Mouse (Mus musculus) intestine, embryonic 15.5 days (tissue): ENCODE measurements around the gene Setd5. TPM values are rescaled to one million over a fixed set of nuclear protein-coding genes. Genes with fewer than 3 reads are reported as not detected.

ENCODE experiments used
- ATAC-seq: fragments of 200-750 bp; cut with Nextera tagmentation; 2 replicates; pipeline ENCODE4 v1.8.0; 2017; ENCODE audit warnings: moderate TSS enrichment, moderate library complexity
- H3K27ac ChIP-seq: fragments of 300-500 bp; sonication (generic); 2 replicates; pipeline ENCODE4 v1.5.1; 2015; ENCODE audit warnings: mild to moderate bottlenecking, inconsistent platforms
- H3K27me3 ChIP-seq: fragments of 300-500 bp; sonication (generic); replicated peaks from 2 replicates; pipeline ENCODE4 v1.6.1; 2015; ENCODE audit warnings: inconsistent platforms
- H3K36me3 ChIP-seq: fragments of 300-500 bp; sonication (generic); 2 replicates; pipeline ENCODE4 v1.6.1; 2015; ENCODE audit warnings: inconsistent platforms
- H3K4me1 ChIP-seq: fragments of 300-500 bp; sonication (generic); replicated peaks from 2 replicates; pipeline ENCODE4 v1.6.1; 2015; ENCODE audit warnings: inconsistent platforms
- H3K4me2 ChIP-seq: fragments of 300-500 bp; sonication (generic); replicated peaks from 2 replicates; pipeline ENCODE4 v1.6.1; 2015; ENCODE audit warnings: mild to moderate bottlenecking, inconsistent platforms
- H3K4me3 ChIP-seq: fragments of 300-500 bp; sonication (generic); replicated peaks from 2 replicates; pipeline ENCODE4 v1.5.1; 2015; ENCODE audit warnings: inconsistent platforms
- H3K9ac ChIP-seq: fragments of 300-500 bp; sonication (generic); 2 replicates; pipeline ENCODE4 v1.6.1; 2015; ENCODE audit warnings: inconsistent platforms
- H3K9me3 ChIP-seq: fragments of 300-500 bp; sonication (generic); 2 replicates; pipeline ENCODE4 v1.6.1; 2016; ENCODE audit warnings: inconsistent platforms
- WGBS: fragments of 180-500 bp; shearing (Covaris S2); methylation state at CpG from one replicate; pipeline ENCODE4 v1.1.7; 2015; 5-methylcytosine and 5-hydroxymethylcytosine counted together
- polyA plus RNA-seq: library from polyadenylated mRNA; unstranded; fragments of >200 nt; fragmentation: Nextera tagmentation; extraction: Ambion mirVana; gene quantifications from 2 replicates; pipeline ENCODE4 v1.2.1, GENCODE M21; 2015

Setd5 gene
- polyA plus RNA-seq, 1 experiment from 2014 or later = 70.0 TPM

- Histone ChIP-seq H3K9ac (no peak overlapping the region), H3K4me2 (no peak overlapping the region), H3K27ac (no peak overlapping the region), H3K4me1 (no peaks in the 10 kb centered on the region), H3K36me3 (no peaks in the 10 kb centered on the region), H3K4me3 (no peak overlapping the region), H3K27me3 (no peaks in the 10 kb centered on the region), H3K9me3 (no peaks in the 10 kb centered on the region)
- ATAC-seq = no peak
- WGBS = 28% methylated on average over 14 of the region's 14 CpGs
These were observed 101.4 kb downstream of the Setd5 start for GRCm38 (mm10) chr6:113178286-113179194.

DNA sequence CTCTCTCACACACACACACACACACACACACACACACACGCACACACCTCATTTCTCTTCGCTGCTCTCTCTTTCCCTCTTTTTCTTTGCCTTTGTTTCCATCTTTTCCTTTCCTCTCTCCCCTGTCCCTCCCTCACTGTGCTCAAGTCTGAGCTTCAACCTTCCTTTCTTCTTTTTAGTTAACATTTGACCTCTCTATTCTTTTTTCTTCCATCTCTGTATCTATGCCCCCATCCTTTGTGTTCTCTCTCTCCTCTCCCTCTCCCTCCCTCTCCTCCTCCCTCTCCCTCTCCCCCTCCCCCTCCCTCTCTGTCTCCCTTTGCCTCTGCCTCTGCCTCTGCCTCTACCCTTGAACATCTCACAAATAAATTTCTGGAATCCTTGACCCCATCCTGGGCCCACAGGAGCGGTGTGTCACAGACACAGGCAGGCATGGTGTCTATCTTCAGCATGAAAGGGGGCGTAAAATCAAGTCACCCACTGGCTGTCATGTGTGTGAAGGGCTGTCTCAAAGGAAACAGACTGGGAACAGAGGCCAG is 102.1 kb downstream of the Setd5 start:
- no peak overlapping the region for H3K4me3 ChIP-seq
- no peaks in the 10 kb centered on the region for H3K36me3 ChIP-seq
- no peak overlapping the region for H3K27ac ChIP-seq
- no peaks in the 10 kb centered on the region for H3K27me3 ChIP-seq
- no peak overlapping the region for H3K4me2 ChIP-seq
- H3K4me1 ChIP-seq = no peaks in the 10 kb centered on the region
- no peak for ATAC-seq
- H3K9me3 ChIP-seq = no peaks in the 10 kb centered on the region
- no peak overlapping the region for H3K9ac ChIP-seq
- WGBS = 52% methylated on average over 4 of the region's 4 CpGs

- Histone ChIP-seq H3K9ac (no peak overlapping the region), H3K4me1 (no peaks in the 10 kb centered on the region), H3K36me3 (no peaks in the 10 kb centered on the region), H3K27ac (no peak overlapping the region), H3K4me3 (no peak overlapping the region), H3K27me3 (no peaks in the 10 kb centered on the region), H3K4me2 (no peak overlapping the region), H3K9me3 (no peaks in the 10 kb centered on the region)
- WGBS = 63% methylated on average over 9 of the region's 9 CpGs
- ATAC-seq = no peak
These were observed 107.0 kb downstream of the Setd5 start for GRCm38 (mm10) chr6:113184163-113184562.

DNA sequence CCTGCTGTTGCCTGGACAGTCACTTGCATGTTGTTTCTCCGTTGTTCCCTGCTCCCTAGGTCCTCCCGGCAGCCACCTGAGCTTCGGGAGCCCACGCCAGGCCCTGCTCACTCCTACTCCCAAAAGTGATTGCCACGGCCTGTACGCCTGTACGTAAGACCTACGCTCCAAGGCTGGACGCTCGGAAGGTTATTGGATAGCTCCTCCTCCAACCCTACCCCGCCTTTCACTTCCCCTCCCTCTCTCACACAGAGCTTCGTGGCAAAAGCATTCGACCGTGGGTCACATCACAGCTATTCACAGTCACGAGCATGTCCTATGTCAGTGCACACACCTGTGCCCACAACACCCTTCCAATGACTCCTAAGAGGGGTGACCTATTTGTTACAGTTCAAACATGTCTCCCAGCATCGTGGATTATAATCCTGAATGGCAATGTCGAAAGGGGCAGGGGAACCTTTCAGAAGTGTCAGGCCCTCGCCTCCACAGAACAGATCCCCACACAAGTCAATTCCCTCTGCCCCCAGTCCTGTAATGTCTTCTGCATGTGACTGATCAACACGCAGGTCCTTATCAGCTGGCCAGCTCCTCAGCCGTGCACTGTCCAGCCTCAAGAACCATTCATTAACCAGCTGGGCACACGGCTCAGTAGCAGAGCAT is 107.8 kb downstream of the Setd5 start:
- ATAC-seq = no peak
- 77% methylated on average over 21 of the region's 21 CpGs for WGBS
- Histone ChIP-seq H3K27me3 (no peaks in the 10 kb centered on the region), H3K9ac (no peak overlapping the region), H3K27ac (no peak overlapping the region), H3K4me3 (no peak overlapping the region), H3K4me1 (no peaks in the 10 kb centered on the region), H3K36me3 (no peaks in the 10 kb centered on the region), H3K4me2 (no peak overlapping the region), H3K9me3 (no peaks in the 10 kb centered on the region)

DNA sequence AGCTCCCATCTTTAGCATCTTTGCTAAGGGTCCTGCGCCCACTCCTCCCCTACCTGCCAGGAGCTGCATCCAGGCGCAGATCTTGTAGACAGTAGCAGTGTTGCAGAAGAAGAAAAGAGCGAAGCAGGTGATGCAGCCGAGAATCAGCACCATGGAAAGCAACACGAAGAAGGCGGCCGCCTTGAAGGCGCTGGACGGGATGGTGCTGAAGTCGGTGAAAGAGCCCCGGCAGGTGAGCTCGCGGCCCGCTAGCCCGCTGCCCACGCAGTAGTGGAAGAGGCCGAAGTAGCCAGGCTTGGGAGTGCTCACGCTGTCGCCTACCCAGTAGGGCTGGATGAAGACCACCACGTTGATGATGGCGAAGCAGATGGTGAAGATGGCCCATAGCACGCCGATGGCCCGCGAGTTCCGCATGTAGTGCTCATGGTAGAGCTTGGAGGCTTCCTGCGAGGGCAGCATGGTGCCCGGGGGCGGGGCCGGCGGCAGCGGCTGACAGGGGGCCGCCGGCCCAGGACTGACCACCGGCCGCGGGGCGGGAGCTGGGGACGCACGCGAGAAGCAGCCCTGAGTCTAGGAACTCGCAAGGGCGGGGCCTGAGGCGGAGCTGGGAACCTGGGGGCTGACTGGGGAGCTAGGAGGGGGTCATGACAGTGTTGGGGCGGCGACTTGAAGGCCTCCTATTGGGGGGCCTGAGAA is 116.7 kb downstream of the Setd5 start:
- WGBS = 5% methylated on average over 45 of the region's 46 CpGs

GRCm38 (mm10) chr6:113194517-113194840 is 117.3 kb downstream of the Setd5 start:
- Histone ChIP-seq H3K27ac (no peak overlapping the region), H3K9me3 (no peaks in the 10 kb centered on the region), H3K36me3 (no peaks in the 10 kb centered on the region), H3K27me3 (peaks cover 33% of the 10 kb centered on the region), H3K4me2 (peak overlapping the region; percentile 83), H3K4me1 (peaks cover 13% of the 10 kb centered on the region; the same call in 1 of the 2 replicates), H3K4me3 (peak overlapping the region; percentile 48; the same call in 1 of the 2 replicates), H3K9ac (no peak overlapping the region)
- WGBS = 9% methylated on average over 5 of the region's 5 CpGs
- ATAC-seq = peak; percentile 12; the same call in 1 of the 2 replicates

More for the DNA sequence above, 116.7 kb downstream of the Setd5 start:
- Histone ChIP-seq H3K9me3 (no peaks in the 10 kb centered on the region), H3K4me3 (peak overlapping the region; percentile 7), H3K27me3 (peaks cover 33% of the 10 kb centered on the region), H3K36me3 (no peaks in the 10 kb centered on the region), H3K4me2 (peak overlapping the region; percentile 83), H3K4me1 (peaks cover 13% of the 10 kb centered on the region; the same call in 1 of the 2 replicates), H3K27ac (no peak overlapping the region), H3K9ac (no peak overlapping the region)
- ATAC-seq = peak; percentile 59

DNA sequence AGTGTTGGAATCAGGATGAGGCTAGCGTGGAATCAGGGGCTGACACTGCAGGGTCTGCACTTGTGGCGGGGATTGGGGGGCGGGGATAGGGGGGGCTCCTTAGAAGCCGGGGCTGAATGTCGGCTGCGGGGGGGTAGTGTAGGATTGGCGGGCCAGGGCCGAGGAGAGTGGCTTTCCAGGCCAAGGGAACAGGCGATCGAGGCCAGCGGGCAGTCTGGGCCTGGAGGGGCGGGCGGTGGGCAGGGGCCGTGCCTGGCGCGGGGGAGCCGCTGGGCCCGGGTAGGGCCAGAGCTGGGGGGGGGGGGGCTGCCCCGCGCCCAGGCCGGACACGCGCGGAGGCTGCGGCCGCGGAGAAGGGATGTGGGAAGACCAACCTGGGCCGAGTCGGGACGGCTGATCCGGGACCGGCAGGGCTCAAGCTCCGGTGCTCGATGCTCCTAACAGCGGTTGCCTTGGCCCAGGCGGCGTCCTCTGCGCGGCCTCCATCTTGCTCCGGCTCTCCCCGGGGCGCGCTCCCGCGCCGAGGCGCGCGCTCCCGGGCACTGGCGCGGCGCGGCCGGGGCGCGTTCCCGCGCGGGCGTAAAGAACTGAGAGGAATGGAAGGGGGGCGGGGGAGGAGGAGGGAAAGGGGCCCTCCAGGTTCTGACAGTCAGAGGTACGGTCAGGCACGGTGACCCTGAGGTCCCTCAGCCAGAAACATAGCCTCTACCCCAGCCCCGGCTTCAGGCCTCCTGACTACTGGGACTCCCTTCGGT is 117.9 kb downstream of the Setd5 start, which contains the start of gene Lhfpl4:
Lhfpl4 (minus strand) TSS at position 544 of the 755 bp plus-strand sequence.
- Histone ChIP-seq H3K27ac (no peak within 1 kb of the TSS), H3K27me3 (peaks cover 33% of the 10 kb centered on the region), H3K36me3 (no peaks in the 10 kb centered on the region), H3K4me3 (peak within 1 kb of the TSS; percentile 48), H3K4me2 (peak within 1 kb of the TSS; percentile 83), H3K9me3 (no peaks in the 10 kb centered on the region), H3K4me1 (peaks cover 13% of the 10 kb centered on the region; the same call in 1 of the 2 replicates), H3K9ac (peak within 1 kb of the TSS; percentile 17; the same call in 1 of the 2 replicates)
- ATAC-seq = peak; percentile 59; the same call in 1 of the 2 replicates
- WGBS = 2% methylated on average over 60 of the region's 66 CpGs

DNA sequence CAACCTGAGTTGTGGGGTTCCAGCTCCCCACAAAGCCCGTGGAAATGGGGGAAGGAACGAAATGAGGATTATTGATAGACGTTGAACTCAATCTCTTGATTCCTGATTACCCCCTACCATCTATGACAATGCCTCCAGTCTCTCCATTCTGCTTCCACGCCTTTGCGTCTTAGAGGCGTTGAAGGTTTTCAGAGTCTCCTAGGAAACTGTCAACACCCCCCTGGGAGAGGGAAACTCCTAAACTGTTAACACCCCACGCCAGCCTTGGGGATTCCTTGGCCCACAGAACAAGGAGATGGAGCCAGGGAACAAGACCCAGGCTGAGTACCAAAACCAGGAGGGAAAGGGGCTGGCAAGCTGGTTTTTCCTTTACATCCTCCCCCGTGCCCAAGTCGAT is 118.4 kb downstream of the Setd5 start:
- H3K9me3 ChIP-seq = no peaks in the 10 kb centered on the region
- H3K27ac ChIP-seq = no peak overlapping the region
- H3K4me3 ChIP-seq = peak overlapping the region; percentile 48
- H3K4me1 ChIP-seq = peaks cover 13% of the 10 kb centered on the region; the same call in 1 of the 2 replicates
- peak overlapping the region; percentile 83 for H3K4me2 ChIP-seq
- no peak for ATAC-seq
- WGBS = 17% methylated on average over 9 of the region's 9 CpGs
- peaks cover 33% of the 10 kb centered on the region for H3K27me3 ChIP-seq
- no peaks in the 10 kb centered on the region for H3K36me3 ChIP-seq
- H3K9ac ChIP-seq = no peak overlapping the region

Other genes with a start within 250 kb of the Setd5 start
- gene Srgap3, start 130.1 kb upstream of the Setd5 start, polyA plus RNA-seq = 2.6 and 3.5 TPM in 2 replicates
- gene Thumpd3, start 31.1 kb upstream of the Setd5 start, polyA plus RNA-seq = 58.1 and 62.9 TPM in 2 replicates
- 1.7 and 2.3 TPM in 2 replicates for gene Lhfpl4, start 118.0 kb downstream of the Setd5 start, polyA plus RNA-seq
- 31.9 and 32.2 TPM in 2 replicates for gene Mtmr14, start 160.5 kb downstream of the Setd5 start, polyA plus RNA-seq
- 0.14 TPM in 1 of 2 replicates, not detected in the other for gene Cpne9, start 204.9 kb downstream of the Setd5 start, polyA plus RNA-seq
- gene Brpf1, start 229.8 kb downstream of the Setd5 start, polyA plus RNA-seq = 13.6 and 15.3 TPM in 2 replicates
- gene Ogg1, start 249.6 kb downstream of the Setd5 start, polyA plus RNA-seq = 11.3 and 13.3 TPM in 2 replicates